Mouse (Mus musculus): ENCODE measurements around the gene Kif5a.

Gene Kif5a

DNA sequence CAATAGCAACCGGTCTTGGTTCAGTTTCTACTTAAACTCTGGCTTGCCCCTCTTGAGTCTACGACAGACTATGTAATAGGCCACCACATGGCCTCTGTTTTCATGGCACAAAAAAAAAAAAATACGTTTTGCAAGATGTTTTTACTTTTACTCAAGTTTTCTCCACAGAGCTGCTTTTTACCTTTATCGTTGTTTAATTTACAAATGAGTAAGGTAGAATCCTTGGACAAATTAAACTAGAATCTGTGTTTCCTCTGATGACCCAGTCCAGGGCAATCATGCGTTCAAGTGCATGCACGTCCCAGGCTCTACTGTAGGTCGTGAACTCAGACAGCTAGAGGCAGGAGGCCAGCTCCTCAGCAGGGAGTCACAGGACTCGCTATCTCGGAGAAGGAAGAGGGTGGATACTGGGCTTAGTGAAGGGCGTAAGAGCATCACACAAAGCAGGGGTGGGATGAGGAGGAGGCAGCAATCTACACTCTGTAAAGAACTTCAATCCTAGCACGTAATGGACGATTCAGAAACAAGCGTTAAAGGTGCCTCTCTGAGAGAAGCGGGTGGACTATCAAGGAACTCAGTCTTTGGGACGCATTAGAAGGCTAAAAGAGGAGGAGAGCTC lies 26.5 kb upstream of the Kif5a start:
- DNase-seq (ENCODE audit: low read depth, low spot score), result peak; percentile 73

DNA sequence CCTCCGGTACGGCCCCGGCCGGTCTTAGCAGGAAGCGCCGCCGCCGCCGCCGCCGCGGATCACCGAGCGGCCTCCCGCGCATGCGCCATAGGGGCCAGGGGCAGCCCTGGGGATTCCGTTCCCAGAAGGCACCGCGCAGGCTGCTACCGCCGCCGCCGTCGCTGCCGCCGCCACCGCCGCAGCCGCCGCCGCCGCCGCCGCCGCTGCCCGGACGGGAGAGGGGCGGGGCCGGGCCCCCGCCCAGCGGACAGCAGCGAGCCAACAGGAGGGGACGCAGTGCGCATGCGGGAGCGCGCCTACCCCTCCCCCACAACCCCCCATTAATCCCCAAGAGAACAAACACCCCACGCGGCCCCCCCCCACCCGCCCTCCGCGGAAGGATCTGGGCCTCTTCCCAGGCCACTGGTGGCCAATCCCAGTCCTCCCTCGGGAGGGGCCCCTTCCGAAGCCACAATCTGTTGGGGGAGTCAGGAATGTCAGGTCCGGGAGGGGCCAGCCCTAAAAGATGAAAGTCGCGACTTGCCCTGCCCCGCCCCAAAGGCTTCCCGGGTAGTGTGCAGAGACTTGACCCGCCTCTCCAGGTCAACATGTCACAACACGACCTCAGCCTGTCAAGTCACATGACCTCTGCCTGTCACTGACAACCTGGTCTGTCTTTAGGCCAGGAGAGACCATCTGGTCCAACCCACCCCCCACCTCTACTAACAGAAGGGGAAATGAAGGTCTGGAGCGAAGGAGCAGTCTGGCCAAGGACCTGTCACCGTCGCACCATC lies 25.8 kb upstream of the Kif5a start, which contains the start of gene Mbd6:
Mbd6 (minus strand) TSS at position 219 of the 773 bp plus-strand sequence.
- peak; percentile 96 for DNase-seq (ENCODE audit: low read depth, low spot score)

DNA sequence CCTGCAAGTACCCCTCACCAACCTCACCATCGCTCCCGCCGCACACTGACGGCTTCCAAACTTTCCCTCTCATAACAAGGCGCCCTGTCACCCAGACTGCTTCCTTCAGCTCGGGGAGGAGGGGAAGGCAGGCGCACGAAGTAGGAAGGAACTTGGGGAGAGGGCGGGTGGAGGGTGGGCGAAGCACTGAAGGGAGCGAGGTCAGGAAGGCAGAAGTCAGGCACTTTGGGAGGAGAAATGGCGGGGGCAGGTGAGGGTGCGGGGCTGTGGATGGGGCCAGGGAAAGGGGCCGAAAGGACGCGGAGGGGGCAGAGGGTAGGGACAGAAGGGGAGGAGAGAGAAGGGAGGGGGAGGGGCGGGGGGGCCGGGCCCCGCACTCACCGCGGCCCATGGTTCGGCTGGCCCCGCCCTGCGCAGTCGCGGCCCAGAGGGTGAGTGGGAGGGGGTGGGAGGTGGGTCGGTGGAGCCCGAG lies 25.2 kb upstream of the Kif5a start:
- DNase-seq (ENCODE audit: low read depth, low spot score), result peak; percentile 73

DNA sequence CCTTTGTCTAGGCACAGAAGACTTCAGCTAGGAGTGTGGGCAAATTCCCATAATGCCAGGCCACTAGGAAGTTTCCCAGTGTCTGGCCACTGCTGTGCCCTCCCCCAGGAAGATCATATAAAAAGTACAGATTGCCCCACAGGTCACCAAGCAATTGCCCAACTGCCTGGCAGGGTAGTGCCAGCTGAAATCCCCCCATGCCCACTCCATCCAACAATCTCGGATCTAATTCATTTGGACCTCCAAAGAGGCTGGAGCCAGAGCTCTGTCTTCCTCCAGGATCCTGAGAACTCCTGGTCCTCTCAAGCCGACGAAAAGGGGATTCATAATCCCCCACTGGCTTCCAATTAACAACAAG lies 24.8 kb upstream of the Kif5a start:
- DNase-seq (ENCODE audit: low read depth, low spot score), result no peak

DNA sequence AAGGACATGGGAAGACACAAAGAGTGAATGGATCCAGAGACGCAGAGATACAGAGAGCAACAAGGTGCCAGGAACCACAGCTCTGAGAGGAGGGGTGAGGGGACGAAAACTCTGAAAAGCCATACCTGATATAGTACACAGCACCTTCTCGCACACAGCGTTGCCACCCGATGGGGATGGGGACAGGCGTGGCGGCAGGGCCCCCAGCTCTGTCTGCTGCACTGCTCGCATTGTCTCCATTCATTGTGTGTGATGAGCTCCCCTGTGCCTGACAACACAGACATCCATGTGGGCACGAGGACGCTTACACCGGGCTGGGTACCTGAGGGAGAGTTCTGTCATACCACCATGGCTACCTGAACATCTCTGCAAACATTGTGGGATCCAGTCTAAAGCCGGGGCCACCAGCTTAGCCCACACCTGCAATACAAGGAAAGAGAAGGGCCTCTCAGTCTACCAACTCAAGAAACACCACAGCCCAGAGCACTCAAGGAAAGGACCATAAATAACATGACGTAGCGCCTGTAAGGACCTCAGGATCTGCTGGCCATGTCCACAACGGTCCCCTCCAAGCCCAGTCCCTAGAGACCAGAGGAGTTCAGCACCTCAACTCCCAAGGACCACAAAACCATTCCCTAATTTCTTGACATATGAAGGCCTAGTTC lies 24.3 kb upstream of the Kif5a start:
- DNase-seq (ENCODE audit: low read depth, low spot score), result peak; percentile 21

DNA sequence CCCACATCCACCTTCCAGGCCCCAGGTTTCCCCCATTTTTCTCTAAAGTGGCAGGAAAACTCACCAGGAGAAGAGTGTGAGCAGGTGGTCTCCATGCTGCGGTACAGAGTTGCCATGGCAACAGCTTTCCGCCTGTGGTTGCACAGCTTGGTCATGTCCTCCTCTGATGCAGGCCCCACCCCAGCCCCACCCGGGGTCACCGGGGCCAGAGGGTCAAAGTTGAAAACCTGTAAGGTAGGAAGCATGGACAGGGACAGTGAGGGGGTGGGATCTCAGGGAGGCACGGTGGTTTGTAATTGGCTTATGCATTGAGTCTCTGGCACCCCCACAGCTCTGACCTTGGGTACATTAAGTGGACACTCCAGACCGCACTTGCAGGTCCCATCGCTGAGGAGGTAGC lies 23.6 kb upstream of the Kif5a start:
- no peak for DNase-seq (ENCODE audit: low read depth, low spot score)

DNA sequence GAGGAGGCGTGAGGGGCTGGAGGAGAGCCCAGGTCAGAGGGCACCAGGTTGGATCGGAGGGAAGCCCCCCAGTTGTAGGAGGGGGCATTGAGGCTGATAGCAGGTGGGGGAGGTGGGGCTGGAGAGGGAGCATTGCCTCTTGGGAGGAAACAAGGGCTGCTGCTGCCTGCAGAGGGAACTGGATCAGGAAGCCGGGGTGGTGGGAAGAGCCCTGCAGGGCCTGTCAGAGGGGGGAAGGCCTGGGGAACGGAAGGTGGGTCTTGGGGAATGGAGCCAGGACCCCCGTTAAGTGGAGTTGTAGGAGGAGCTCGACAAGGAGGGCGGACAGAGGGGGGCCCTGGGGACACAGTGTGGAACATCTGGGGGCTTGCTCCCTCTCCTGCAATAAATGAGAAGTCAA lies 23.0 kb upstream of the Kif5a start:
- no peak for DNase-seq (ENCODE audit: low read depth, low spot score)

DNA sequence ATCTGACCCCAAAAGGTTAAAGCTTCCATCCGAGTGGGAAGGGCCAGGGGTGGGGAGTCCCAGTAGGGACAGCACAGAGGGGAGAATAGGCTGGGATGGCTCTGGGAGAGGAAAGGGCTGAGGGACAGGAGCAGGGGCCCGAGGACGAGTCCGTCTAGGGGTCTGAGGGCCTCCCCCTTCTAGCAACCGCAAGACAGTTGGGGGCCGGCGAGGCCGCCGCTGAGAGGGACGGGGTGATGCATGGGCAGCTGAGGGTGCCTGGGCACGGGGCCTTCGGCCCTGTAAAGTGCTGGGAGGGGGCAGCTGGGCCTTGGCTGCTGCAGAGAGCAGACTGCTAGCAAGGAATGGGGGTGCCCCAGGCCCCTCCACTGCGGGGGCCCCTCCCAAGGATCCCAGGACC lies 22.5 kb upstream of the Kif5a start:
- no peak for DNase-seq (ENCODE audit: low read depth, low spot score)

DNA sequence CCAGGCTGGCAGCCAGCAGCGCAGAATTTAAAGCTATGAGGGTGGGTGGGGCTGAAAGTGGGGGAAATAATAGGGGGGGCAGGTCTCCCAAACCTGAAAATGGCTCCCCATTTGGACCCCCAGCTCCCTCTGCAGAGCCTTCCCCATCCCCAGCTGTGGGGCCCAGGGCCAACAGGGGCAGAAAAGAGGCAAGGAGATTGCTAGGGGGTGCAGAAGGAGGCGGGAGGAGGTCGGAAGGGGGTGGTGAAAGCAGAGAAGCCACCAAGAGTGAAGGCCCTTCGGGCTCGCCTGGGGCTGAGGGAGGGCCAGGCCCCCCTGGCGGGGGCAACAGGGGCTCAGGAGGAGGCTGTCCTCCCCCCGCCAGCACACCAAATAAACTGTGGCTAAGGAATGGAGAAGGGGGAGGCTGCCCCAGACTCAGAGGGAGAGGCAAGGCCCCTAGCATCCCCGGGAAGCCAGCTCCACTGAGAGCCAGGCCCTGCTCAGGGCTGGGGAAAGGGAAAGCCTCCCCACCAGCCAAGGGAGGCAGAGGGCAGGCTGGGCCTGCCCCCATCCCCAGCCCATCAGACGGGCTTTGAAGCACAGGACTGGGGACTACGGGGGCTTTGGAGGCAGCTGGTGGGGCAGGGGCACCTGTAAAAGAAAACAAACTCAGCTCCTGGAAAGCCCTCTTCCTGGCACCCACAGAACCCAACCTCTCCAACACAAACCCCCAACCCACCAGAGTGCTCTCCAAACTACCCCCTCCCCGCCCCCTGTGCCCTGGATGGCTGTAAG lies 21.8 kb upstream of the Kif5a start:
- DNase-seq (ENCODE audit: low read depth, low spot score), result no peak

DNA sequence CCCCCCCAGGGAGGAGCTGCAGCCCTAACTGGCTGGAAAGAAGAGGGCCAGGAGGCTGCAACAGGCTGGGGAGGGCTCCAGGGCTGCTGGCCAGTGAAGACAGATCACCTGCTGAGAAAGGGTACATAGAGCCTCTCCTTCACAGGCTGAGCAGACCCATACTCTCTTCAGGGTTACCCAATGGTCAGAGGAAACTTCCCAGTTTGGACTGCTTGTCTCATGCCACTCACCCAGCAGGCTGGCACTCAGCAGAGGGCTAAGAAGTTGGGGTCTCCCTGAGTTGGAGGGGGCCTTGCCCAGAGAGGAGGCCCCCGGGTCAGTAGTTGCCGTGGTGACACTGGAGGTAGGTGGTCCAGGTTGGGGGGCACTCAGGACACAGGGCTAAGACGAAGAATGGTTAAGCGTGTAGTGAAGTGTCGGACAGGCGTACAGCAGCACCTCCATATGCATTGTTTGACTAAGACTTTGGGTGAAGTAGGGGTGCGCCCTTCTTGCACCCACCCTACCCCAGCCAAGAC lies 21.0 kb upstream of the Kif5a start:
- DNase-seq (ENCODE audit: low read depth, low spot score), result no peak

DNA sequence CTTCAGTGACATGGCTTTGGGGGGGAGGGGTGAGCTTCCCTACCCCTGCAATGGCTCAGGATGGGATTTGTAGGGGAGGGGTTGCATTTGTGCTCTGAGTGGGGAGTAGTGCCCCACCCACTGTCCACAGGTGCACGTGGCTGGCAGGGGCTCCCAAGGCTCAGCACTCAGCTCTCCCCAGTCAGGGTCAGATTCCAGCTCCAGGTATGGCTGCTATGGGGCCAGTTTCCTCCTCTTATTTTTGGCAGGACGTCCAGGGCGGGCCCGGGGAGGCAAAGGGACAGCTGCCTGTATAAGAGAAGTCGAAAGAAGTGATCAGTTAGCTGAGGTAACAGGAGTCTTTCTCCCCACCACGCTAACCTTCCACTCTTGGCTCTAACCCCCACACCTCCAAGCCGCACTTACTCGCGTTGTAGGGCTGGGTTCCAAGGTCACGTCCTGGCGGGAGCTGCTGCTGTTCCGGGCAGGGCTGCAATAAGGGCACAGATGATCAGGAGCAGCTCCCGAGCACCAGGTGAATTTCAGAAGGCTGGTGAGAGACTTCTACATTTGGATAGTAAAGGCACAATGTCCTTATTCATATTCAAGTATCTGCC lies 19.6 kb upstream of the Kif5a start:
- no peak for DNase-seq (ENCODE audit: low read depth, low spot score)

DNA sequence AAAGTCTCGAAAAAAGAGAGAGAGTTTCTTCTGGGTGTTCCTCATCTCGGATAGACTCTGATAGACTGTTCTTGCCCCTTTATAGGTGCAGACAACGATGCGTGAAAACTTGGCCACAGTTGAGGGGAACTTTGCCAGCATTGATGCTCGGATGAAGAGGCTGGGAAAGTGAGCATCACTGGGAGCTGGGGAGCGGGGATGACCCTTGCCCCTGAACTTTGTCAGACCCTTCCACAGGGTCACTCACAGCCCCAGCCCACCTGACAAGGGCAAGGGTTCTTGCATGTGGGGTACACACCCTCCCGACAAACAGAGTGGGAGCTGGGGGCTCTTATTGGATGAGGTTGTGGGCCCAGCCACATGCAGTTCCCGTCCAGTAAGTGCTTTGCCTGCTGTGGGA lies 18.2 kb upstream of the Kif5a start:
- DNase-seq (ENCODE audit: low read depth, low spot score), result no peak

DNA sequence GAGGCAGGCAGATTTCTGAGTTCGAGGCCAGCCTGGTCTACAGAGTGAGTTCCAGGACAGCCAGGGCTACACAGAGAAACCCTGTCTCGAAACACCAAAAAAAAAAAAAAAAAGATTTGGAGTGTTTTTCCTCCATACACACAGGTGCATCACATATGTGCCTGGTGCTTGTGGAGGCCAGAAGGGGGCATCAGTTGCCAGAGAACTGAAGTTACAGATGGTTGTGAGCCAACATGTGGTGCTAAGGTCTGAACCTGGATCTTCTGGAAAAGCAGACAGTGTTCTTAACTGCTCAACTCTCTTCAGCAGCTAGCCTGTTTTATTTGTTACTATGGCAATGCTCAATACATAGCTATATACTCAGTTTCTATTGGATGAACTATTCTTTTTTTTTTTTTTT lies 16.6 kb upstream of the Kif5a start:
- peak; percentile 24 for DNase-seq (ENCODE audit: low read depth, low spot score)

DNA sequence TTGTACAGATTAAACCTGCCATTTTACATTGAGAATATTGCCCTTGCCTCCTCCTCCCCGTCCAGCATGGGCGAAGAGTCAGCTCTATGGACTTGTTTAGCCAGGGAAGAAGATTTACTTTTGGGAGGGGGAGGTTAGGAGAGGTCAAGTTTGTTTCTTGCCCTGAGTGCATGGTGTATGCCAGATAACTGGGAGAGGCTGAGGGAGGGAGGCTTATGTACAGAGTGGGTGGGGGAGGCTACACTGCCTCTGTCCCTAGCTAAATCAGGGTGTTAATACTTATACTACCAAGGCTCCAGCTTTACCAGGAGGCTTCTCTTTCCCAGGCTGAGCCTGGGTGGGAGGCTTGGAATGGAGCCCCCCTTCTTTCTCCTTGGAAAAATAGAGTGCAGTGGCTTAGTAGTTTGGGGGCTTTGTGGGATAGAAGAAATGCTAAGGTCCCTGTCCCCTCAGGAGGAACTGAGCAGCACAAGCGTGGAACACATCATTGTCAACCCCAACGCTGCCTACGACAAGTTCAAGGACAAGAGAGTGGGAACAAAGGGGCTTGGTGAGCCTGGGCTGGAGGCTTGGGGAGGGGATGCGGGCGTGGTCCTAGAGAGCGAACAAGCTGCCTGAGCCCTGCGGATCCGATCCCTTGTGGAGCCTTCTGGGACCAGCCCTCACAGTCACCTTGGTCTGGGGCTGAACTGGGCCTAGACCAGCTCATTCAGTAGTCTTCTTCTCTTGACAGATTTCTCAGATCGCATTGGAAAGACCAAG lies 11.3 kb upstream of the Kif5a start:
- DNase-seq (ENCODE audit: low read depth, low spot score), result no peak

DNA sequence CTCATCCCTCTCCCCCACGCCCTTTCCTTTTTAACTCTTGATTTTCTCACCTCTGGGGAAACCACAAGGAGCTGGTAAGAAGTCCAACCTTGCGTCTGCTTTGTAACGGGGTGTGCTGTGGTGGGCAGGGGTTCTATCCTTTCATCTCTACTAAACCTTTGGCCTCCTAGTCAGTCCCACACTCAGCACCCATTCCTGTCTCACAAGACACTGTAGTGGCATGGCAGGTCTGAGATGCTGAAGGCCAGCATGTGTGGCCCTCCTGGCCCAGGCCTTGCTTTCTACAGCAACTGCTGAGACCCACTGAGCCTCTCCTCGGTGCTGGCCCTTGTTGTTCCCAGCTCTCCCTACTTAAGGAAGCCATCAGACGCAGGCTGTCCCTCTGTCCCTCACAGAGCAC lies 9.2 kb upstream of the Kif5a start:
- no peak for DNase-seq (ENCODE audit: low read depth, low spot score)

DNA sequence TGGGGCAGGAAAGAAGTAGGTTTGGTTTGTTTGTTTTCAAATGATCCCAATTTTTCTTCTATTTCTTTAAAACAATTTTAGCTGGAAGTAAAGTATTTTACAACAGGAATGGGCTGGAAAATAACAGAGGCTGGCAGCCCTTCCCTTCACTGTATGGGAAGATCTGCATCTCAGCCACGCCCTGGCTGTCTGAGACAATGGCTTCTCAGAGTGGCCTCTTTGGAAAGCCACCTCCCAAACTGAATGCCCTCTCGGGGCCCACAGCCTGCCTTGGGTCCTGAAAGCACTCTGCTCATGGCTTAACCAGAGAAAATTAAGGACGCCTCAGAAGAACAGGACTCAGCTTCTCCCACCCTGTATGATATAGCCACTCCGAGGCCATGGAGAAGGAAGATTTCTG lies 6.7 kb upstream of the Kif5a start:
- no peak for DNase-seq (ENCODE audit: low read depth, low spot score)

DNA sequence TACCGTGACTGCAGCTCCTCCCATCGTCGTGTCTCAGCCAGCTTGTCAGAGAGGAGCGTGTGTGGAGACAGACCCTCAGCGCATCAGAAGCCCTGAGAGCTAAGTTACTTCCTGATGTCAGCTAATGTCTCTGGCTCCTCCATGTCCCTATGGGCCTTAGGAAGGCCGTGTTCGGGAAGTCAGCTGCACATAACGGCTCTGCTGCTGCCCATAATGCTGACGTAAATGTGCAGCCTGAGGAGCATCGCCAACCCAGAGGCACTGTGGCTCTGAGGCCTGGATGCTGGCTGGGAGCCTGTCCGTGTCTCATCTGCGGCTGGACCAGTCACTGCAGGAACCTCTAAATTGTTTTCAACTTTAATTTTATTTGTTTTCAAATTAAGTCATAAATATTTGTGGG lies 5.9 kb upstream of the Kif5a start:
- no peak for DNase-seq (ENCODE audit: low read depth, low spot score)

DNA sequence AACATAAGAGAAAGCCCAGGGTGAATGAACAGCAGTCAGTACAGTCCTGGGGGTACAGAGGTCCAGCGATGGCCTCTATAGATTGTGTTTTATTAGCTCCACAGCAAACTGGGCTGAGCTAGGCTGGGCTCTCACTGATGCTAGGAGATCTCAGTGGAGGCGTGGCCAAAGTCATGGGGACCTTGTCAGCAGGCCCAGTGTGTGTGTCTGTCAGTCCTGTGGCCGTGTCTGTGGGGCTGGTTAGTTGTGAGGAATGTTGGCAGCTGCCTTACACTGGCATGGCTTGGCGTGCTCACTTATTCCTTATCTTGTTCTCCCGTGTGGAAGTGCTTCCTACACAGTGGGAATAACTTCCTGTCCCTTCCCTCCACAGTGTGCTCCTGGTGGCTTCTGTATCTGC lies 5.3 kb upstream of the Kif5a start:
- DNase-seq (ENCODE audit: low read depth, low spot score), result no peak

DNA sequence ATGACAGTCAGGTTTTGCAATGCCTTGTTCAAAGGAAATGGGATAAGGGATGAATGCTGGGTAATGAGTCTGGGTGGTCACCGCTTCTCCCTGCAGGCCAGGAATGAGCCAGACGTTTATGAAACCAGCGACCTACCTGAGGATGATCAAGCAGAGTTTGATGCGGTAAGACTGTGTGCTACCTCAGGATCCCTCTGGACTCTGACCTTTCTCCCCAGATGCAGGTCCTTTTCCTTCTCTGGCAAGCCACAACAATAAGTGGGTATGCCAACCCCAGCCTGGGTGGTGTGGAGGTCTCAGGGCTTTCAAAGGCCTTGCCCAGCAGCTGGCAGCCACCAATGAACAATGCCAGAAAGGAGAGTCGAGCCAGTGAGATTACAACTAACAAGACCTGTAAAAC lies 4.2 kb upstream of the Kif5a start:
- no peak for DNase-seq (ENCODE audit: low read depth, low spot score)

Data from CD4-positive, CD25-positive, alpha-beta regulatory T cell, adult 2 months (primary cell).